Mouse (Mus musculus): Measurements from ENCODE around the gene Fbxo3. TPM values are rescaled to one million over a fixed set of nuclear protein-coding genes. Genes with fewer than 3 reads are reported as not detected.
"Not testable (repeated sequence)": the region's sequence is repeated elsewhere in the genome, so short reads cannot be mapped to it uniquely, and the experiment has no call there.

Gene Fbxo3
- total and polyA plus RNA-seq, 2 experiments = 32.5 to 95.9 TPM

DNA sequence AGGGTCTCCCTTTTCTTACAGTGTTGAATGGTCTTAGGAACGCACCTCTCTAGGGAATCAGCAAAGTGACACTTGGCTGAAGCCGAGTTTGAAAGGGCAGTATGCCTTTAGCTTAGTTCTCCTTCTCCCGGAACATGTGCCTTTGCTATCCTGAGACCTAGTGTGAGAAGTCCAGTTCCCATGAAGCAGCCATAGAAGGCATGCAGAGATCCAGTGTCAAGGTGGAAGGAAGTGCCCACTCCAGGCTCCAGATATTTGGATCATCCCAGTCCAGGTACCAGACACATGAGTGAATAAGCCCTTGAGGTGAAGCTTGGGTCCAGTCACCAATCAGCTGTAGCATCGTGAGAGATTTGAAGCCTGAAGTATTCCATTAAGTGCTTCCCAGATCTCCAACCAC, 31.4 kb downstream of the Fbxo3 start:
- no peak for DNase-seq (ENCODE audit: extremely low read depth, low read depth, low spot score)
- TF ChIP-seq POLR2A (IDR thresholded peaks at IDR 0.05; ENCODE audit: extremely low read depth, insufficient read depth, low read length) = no peak
- no peak for TF ChIP-seq CTCF (IDR thresholded peaks at IDR 0.05; ENCODE audit: low read depth, low read length)
- WGBS = 87% methylated on average over 4 of the region's 4 CpGs
- no peaks in the 10 kb centered on the region for H3K79me2 ChIP-seq (ENCODE audit: control insufficient read depth, insufficient read depth, low read length)
- no peaks in the 10 kb centered on the region for H3K27me3 ChIP-seq (ENCODE audit: control insufficient read depth, insufficient read depth, low read length)
- H3K27ac ChIP-seq (replicated peaks; ENCODE audit: insufficient read depth, low read depth, low read length) = no peak overlapping the region
- H3K4me1 ChIP-seq (ENCODE audit: control insufficient read depth, insufficient read depth, low read length) = no peaks in the 10 kb centered on the region
- H3K9ac ChIP-seq (ENCODE audit: low read depth, low read length) = no peak overlapping the region
- peaks cover 47% of the 10 kb centered on the region for H3K36me3 ChIP-seq (ENCODE audit: control insufficient read depth, insufficient read depth, low read length)
- no peak overlapping the region for H3K4me3 ChIP-seq (ENCODE audit: insufficient read depth, low read depth, low read length)

DNA sequence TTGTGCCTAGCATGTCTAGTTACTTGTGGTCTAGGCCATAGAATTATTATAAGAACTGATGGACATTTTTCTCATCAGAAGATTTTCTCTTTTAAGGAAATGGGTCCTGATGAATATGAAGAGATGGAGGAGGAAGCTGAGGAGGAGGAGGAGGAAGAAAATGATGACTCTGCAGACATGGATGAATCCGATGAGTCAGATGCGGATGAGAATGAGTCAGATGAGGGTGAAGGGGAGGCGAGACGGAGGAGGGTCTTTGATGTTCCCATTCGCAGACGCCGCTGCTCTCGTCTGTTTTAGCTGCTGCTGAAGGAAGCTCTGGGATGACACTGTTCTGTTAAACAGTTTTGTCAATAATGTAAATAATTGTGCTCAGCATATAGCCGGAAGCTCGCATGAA, 32.3 kb downstream of the Fbxo3 start:
- H3K79me2 ChIP-seq (ENCODE audit: control insufficient read depth, insufficient read depth, low read length) = no peaks in the 10 kb centered on the region
- no peak overlapping the region for H3K27ac ChIP-seq (replicated peaks; ENCODE audit: insufficient read depth, low read depth, low read length)
- no peak overlapping the region for H3K4me3 ChIP-seq (ENCODE audit: insufficient read depth, low read depth, low read length)
- DNase-seq (ENCODE audit: extremely low read depth, low read depth, low spot score) = no peak
- 84% methylated on average over 10 of the region's 10 CpGs for WGBS
- H3K4me1 ChIP-seq (ENCODE audit: control insufficient read depth, insufficient read depth, low read length) = no peaks in the 10 kb centered on the region
- TF ChIP-seq CTCF (IDR thresholded peaks at IDR 0.05; ENCODE audit: low read depth, low read length) (no peak), POLR2A (IDR thresholded peaks at IDR 0.05; ENCODE audit: extremely low read depth, insufficient read depth, low read length) (no peak)
- peaks cover 39% of the 10 kb centered on the region for H3K36me3 ChIP-seq (ENCODE audit: control insufficient read depth, insufficient read depth, low read length)
- no peak overlapping the region for H3K9ac ChIP-seq (ENCODE audit: low read depth, low read length)
- no peaks in the 10 kb centered on the region for H3K27me3 ChIP-seq (ENCODE audit: control insufficient read depth, insufficient read depth, low read length)

DNA sequence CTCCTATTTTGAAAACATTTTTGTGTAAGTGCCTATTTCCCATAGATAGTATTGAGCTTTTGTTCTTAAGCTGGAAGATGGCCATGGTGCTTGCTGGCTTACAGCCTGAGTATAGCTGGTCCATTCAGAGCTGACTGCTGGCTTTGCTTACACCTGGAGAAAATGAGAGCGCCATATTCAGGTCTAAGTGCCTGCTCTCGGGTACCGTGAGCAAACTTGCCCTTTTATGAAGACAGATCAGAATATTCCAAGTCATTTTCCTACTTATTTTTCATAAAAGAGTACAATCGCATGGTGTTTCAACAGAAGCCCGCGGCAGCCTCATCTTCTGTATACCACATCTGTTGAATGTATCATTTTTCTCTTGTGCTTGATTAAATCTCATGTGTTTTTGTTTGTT, 33.5 kb downstream of the Fbxo3 start:
- no peaks in the 10 kb centered on the region for H3K79me2 ChIP-seq (ENCODE audit: control insufficient read depth, insufficient read depth, low read length)
- WGBS = 98% methylated on average over 6 of the region's 6 CpGs
- H3K4me1 ChIP-seq (ENCODE audit: control insufficient read depth, insufficient read depth, low read length) = no peaks in the 10 kb centered on the region
- TF ChIP-seq POLR2A (IDR thresholded peaks at IDR 0.05; ENCODE audit: extremely low read depth, insufficient read depth, low read length) (no peak), CTCF (IDR thresholded peaks at IDR 0.05; ENCODE audit: low read depth, low read length) (no peak)
- DNase-seq (ENCODE audit: extremely low read depth, low read depth, low spot score) = no peak
- H3K27ac ChIP-seq (replicated peaks; ENCODE audit: insufficient read depth, low read depth, low read length) = no peak overlapping the region
- no peaks in the 10 kb centered on the region for H3K27me3 ChIP-seq (ENCODE audit: control insufficient read depth, insufficient read depth, low read length)
- no peak overlapping the region for H3K4me3 ChIP-seq (ENCODE audit: insufficient read depth, low read depth, low read length)
- no peak overlapping the region for H3K9ac ChIP-seq (ENCODE audit: low read depth, low read length)
- H3K36me3 ChIP-seq (ENCODE audit: control insufficient read depth, insufficient read depth, low read length) = peaks cover 31% of the 10 kb centered on the region

DNA sequence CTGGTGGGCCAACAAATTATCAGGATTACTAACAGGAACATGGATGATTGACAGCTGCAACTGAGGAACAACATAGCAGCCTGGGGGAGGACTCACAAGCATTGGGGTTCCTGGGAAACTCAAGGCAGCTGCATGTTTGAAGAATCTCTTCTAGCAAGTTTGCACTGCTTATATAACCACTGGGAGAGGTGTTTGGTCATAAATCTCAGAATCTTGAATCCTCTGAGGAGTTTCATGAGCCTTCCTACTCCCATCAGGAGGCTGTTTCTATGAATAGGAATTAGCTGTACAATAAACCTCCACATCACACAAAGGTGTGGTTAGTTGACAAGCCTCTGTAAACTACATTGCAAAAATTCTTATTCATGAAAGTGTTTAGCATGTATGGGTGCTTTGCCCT, 35.1 kb downstream of the Fbxo3 start:
- Histone ChIP-seq H3K4me1 (ENCODE audit: control insufficient read depth, insufficient read depth, low read length) (no peaks in the 10 kb centered on the region), H3K27ac (replicated peaks; ENCODE audit: insufficient read depth, low read depth, low read length) (no peak overlapping the region), H3K4me3 (ENCODE audit: insufficient read depth, low read depth, low read length) (no peak overlapping the region), H3K36me3 (ENCODE audit: control insufficient read depth, insufficient read depth, low read length) (peaks cover 27% of the 10 kb centered on the region), H3K27me3 (ENCODE audit: control insufficient read depth, insufficient read depth, low read length) (no peaks in the 10 kb centered on the region), H3K9ac (ENCODE audit: low read depth, low read length) (no peak overlapping the region), H3K79me2 (ENCODE audit: control insufficient read depth, insufficient read depth, low read length) (no peaks in the 10 kb centered on the region)
- DNase-seq (ENCODE audit: extremely low read depth, low read depth, low spot score) = no peak
- TF ChIP-seq POLR2A (IDR thresholded peaks at IDR 0.05; ENCODE audit: extremely low read depth, insufficient read depth, low read length) (no peak), CTCF (IDR thresholded peaks at IDR 0.05; ENCODE audit: low read depth, low read length) (no peak)

DNA sequence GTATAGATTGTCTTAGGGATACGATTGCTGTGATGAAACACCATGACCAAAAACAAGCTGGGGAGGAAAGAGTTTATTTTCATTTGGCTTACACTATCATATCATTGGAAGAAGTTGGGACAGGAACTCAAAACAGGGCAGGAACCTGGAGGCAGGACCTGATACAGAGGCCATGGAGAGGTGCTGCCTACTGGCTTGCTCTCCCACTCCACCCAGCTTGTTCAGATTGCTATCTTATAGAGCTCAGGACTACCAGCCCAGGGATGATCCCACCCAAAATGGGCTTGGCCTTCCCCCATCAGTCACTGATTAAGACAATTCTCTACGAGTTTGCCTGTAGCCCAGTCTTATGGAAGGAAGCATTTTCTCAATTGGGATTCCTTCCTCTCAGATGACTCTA, 36.6 kb downstream of the Fbxo3 start:
- Histone ChIP-seq H3K4me3 (ENCODE audit: insufficient read depth, low read depth, low read length) (no peak overlapping the region), H3K79me2 (ENCODE audit: control insufficient read depth, insufficient read depth, low read length) (no peaks in the 10 kb centered on the region), H3K4me1 (ENCODE audit: control insufficient read depth, insufficient read depth, low read length) (no peaks in the 10 kb centered on the region; the same call in 1 of the 2 replicates), H3K9ac (ENCODE audit: low read depth, low read length) (no peak overlapping the region), H3K36me3 (ENCODE audit: control insufficient read depth, insufficient read depth, low read length) (peaks cover 18% of the 10 kb centered on the region), H3K27me3 (ENCODE audit: control insufficient read depth, insufficient read depth, low read length) (no peaks in the 10 kb centered on the region), H3K27ac (replicated peaks; ENCODE audit: insufficient read depth, low read depth, low read length) (no peak overlapping the region)
- TF ChIP-seq POLR2A (IDR thresholded peaks at IDR 0.05; ENCODE audit: extremely low read depth, insufficient read depth, low read length) = no peak
- no peak for TF ChIP-seq CTCF (IDR thresholded peaks at IDR 0.05; ENCODE audit: low read depth, low read length)
- DNase-seq (ENCODE audit: extremely low read depth, low read depth, low spot score) = no peak
- WGBS = 87% methylated on average over 2 of the region's 2 CpGs

DNA sequence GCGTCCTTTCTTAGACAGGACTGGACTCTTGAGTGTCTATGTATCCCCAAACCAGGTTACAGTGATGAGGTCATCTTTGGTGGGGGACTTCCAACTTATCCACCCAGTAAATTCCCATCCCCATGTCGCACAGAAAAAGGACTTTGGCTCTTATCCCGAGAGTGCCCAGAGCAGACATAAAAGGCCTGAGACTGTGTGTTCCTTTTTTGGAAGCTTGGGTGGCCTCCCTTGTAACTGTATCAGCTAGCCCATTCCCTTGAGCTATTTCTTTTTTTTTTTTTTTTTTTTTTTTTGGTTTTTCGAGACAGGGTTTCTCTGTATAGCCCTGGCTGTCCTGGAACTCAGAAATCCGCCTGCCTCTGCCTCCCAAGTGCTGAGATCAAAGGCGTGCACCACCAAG, 38.0 kb downstream of the Fbxo3 start, which contains the start of gene Gm10912:
Gene Gm10912 (plus strand): TSS at position 301 of the 400 bp plus-strand sequence.
- H3K36me3 ChIP-seq (ENCODE audit: control insufficient read depth, insufficient read depth, low read length) = peaks cover 10% of the 10 kb centered on the region
- not testable (repeated sequence) for H3K4me1 ChIP-seq (ENCODE audit: control insufficient read depth, insufficient read depth, low read length); H3K79me2 ChIP-seq (ENCODE audit: control insufficient read depth, insufficient read depth, low read length); H3K9ac ChIP-seq (ENCODE audit: low read depth, low read length); H3K4me3 ChIP-seq (ENCODE audit: insufficient read depth, low read depth, low read length); H3K27ac ChIP-seq (replicated peaks; ENCODE audit: insufficient read depth, low read depth, low read length); H3K27me3 ChIP-seq (ENCODE audit: control insufficient read depth, insufficient read depth, low read length); DNase-seq (ENCODE audit: extremely low read depth, low read depth, low spot score)
- WGBS = 76% methylated on average over 6 of the region's 6 CpGs

DNA sequence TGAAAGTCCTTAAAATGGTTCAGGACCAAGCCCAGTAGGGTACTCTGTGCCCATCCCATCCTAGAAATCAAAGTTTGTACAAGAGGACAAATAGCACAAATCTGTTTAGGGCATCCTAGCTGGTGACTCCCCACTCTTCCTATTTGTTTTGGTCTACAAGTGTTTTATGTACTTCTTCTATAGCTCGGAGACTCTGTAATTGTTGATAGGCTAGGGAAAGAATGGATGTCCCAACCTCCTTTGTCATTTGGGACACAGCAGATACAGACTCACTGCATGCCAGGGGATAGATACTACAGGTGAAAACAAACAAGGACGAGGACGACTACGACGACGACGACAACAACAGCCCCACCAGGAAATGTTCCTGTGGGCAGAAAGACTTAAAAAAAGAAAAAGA, 40.9 kb downstream of the Fbxo3 start, which contains the start of gene Gm10799:
Gene Gm10799 (minus strand): TSS at position 101 of the 400 bp plus-strand sequence.
- not testable (repeated sequence) for H3K36me3 ChIP-seq (ENCODE audit: control insufficient read depth, insufficient read depth, low read length); DNase-seq (ENCODE audit: extremely low read depth, low read depth, low spot score); H3K27ac ChIP-seq (replicated peaks; ENCODE audit: insufficient read depth, low read depth, low read length); H3K9ac ChIP-seq (ENCODE audit: low read depth, low read length); H3K79me2 ChIP-seq (ENCODE audit: control insufficient read depth, insufficient read depth, low read length); H3K4me1 ChIP-seq (ENCODE audit: control insufficient read depth, insufficient read depth, low read length); H3K4me3 ChIP-seq (ENCODE audit: insufficient read depth, low read depth, low read length); H3K27me3 ChIP-seq (ENCODE audit: control insufficient read depth, insufficient read depth, low read length)
- WGBS = 70% methylated on average over 7 of the region's 7 CpGs

Measured in liver, adult 2 months (tissue).